Mouse (Mus musculus): ENCODE data around the gene Dync1h1. TPM values are rescaled to one million over a fixed set of nuclear protein-coding genes. Genes with fewer than 3 reads are reported as not detected.

Gene Dync1h1
- polyA plus RNA-seq (2015; fragmentation: Nextera tagmentation; extraction: Ambion mirVana): 32.5 and 36.1 TPM in 2 replicates

DNA sequence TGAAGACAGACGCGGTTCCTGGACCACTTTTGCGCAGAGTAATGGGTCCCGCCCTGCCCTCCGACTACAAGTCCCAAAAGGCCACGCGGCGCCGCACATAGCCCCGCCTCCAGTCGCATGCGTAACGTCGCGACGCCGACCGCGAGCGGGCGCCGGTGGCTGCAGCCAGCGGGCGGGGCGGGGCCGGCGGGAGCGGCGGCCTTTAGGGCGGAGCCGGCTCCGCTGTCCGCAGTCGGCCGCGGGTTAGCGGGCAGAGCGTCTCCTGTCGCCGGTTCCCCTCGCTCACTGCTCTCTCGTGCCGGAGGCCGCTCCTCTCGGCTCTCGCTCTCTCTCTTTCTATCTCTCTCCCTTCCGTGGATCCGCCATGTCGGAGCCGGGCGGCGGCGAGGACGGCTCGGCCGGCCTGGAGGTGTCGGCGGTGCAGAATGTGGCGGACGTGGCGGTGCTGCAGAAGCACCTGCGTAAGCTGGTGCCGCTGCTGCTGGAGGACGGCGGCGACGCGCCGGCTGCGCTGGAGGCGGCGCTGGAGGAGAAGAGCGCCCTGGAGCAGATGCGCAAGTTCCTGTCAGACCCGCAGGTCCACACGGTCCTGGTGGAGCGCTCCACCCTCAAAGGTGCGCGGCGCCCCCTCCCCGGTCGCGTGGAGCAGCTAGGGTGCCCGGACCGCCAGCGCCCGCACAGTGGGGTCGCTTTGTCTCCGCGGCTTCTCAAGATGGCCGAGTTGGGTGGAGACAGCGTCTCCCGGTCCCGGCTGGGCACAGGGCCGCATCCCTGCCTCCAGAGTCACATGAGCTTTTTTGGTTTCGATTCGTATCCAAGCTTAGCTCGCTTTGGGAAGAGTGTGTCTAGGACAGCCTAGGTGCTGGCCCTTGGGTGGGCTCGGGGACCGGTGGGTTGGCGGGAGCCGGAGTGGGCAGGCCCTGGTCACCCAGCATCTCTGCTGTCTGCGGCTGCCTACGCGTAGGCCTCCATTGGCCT, at the start of gene Dync1h1:
Gene Dync1h1 (plus strand): TSS at position 212 of the 978 bp plus-strand sequence.
- no peaks in the 10 kb centered on the region for H3K36me3 ChIP-seq (ENCODE audit: control insufficient read depth, insufficient read depth, low read length)
- no peaks in the 10 kb centered on the region for H3K9me3 ChIP-seq (ENCODE audit: control insufficient read depth, low read length)
- ATAC-seq: peak; percentile 94
- no peaks in the 10 kb centered on the region for H3K27me3 ChIP-seq (replicated peaks; ENCODE audit: control insufficient read depth, insufficient read depth, low read length)
- H3K9ac ChIP-seq (ENCODE audit: low read depth, low read length): peak within 1 kb of the TSS; percentile 97
- H3K4me2 ChIP-seq (ENCODE audit: low read depth, low read length): peak within 1 kb of the TSS; percentile 90
- peaks cover 19% of the 10 kb centered on the region for H3K4me1 ChIP-seq (ENCODE audit: control insufficient read depth, insufficient read depth, low read length)
- peak within 1 kb of the TSS; percentile 99 for H3K4me3 ChIP-seq (ENCODE audit: low read length)
- WGBS: under 1% methylated on average over 93 of the region's 105 CpGs
- H3K27ac ChIP-seq (ENCODE audit: low read length): peak within 1 kb of the TSS; percentile 98

DNA sequence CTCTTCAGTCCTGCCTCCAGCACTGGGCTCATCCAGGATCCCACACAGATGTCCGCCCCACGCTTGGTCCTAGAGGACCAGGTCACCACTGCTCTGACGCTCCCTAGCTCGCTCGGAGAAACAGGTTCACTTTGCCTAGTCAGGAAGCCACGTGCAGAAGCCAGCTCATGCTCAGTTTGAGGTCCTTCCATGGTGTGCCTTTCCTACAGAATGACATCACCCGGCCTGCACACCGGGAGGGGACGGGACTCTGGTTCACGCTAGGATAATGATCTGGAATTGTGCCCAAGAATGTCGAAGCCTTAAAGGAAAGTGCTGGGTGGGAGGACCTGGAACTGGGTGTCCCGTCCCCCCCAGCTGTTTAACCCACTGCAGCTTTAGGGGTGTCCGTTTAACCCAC, 49.1 kb upstream of the Dync1h1 start:
- Histone ChIP-seq H3K27me3 (replicated peaks; ENCODE audit: control insufficient read depth, insufficient read depth, low read length) (no peaks in the 10 kb centered on the region), H3K4me3 (ENCODE audit: low read length) (no peak overlapping the region), H3K4me2 (ENCODE audit: low read depth, low read length) (no peak overlapping the region), H3K9me3 (ENCODE audit: control insufficient read depth, low read length) (no peaks in the 10 kb centered on the region), H3K27ac (ENCODE audit: low read length) (no peak overlapping the region), H3K36me3 (ENCODE audit: control insufficient read depth, insufficient read depth, low read length) (peaks cover 14% of the 10 kb centered on the region), H3K4me1 (ENCODE audit: control insufficient read depth, insufficient read depth, low read length) (no peaks in the 10 kb centered on the region), H3K9ac (ENCODE audit: low read depth, low read length) (no peak overlapping the region)
- 81% methylated on average over 13 of the region's 13 CpGs for WGBS
- ATAC-seq: no peak

- Histone ChIP-seq H3K4me2 (ENCODE audit: low read depth, low read length) (no peak overlapping the region), H3K4me3 (ENCODE audit: low read length) (no peak overlapping the region), H3K9ac (ENCODE audit: low read depth, low read length) (no peak overlapping the region), H3K4me1 (ENCODE audit: control insufficient read depth, insufficient read depth, low read length) (no peaks in the 10 kb centered on the region), H3K27me3 (replicated peaks; ENCODE audit: control insufficient read depth, insufficient read depth, low read length) (no peaks in the 10 kb centered on the region), H3K9me3 (ENCODE audit: control insufficient read depth, low read length) (no peaks in the 10 kb centered on the region), H3K27ac (ENCODE audit: low read length) (no peak overlapping the region), H3K36me3 (ENCODE audit: control insufficient read depth, insufficient read depth, low read length) (peaks cover 18% of the 10 kb centered on the region)
- ATAC-seq: no peak
- whole genome bisulfite sequencing: 90% methylated on average over 5 of the region's 5 CpGs
Measured at GRCm38 (mm10) chr12:110553362-110553761, 47.9 kb upstream of the Dync1h1 start.

GRCm38 (mm10) chr12:110555536-110556240, 45.6 kb upstream of the Dync1h1 start:
- H3K9ac ChIP-seq (ENCODE audit: low read depth, low read length): no peak overlapping the region
- WGBS: 93% methylated on average over 21 of the region's 21 CpGs
- H3K27ac ChIP-seq (ENCODE audit: low read length): no peak overlapping the region
- H3K4me2 ChIP-seq (ENCODE audit: low read depth, low read length): no peak overlapping the region
- no peak for ATAC-seq
- peaks cover 25% of the 10 kb centered on the region for H3K36me3 ChIP-seq (ENCODE audit: control insufficient read depth, insufficient read depth, low read length)
- H3K27me3 ChIP-seq (replicated peaks; ENCODE audit: control insufficient read depth, insufficient read depth, low read length): no peaks in the 10 kb centered on the region
- H3K9me3 ChIP-seq (ENCODE audit: control insufficient read depth, low read length): no peaks in the 10 kb centered on the region
- H3K4me3 ChIP-seq (ENCODE audit: low read length): no peak overlapping the region
- no peaks in the 10 kb centered on the region for H3K4me1 ChIP-seq (ENCODE audit: control insufficient read depth, insufficient read depth, low read length)

DNA sequence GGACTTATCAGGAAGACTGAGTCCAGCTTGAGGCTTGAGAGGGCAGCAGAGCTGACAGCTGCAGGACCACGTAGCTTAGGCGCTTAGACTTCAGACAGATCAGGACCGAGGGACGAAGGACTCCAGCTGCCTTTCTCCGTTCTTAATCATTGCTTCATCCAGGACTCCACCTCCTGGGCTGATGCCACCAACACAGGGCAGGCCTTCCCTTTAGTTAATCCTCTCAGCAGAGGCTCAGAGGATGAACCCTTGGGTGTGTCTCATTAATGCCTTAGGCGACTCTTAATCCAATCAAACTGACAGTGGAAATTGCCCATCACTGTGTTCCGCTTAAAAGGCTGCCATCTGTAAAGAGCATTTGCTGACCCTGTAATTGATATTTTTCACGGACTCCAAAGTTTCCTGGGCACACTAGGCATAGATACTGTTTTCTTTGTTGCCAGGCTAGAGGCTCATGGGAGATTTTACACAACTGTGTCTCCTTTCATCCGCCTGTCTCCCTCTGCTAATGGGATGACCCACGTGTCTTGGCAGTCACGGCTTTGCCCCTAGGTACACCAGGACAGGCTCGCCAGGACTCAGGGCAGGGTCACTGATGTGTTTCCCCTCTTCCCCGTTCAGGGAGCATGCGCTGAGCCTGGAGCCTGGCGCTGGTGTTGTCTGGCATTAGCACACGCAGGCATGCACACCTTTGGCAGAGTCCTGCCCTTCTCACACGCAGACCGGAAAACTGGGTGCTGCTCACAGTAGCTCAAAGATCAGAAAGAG, 44.2 kb upstream of the Dync1h1 start:
- no peak for ATAC-seq
- Histone ChIP-seq H3K4me2 (ENCODE audit: low read depth, low read length) (no peak overlapping the region), H3K27me3 (replicated peaks; ENCODE audit: control insufficient read depth, insufficient read depth, low read length) (no peaks in the 10 kb centered on the region), H3K4me1 (ENCODE audit: control insufficient read depth, insufficient read depth, low read length) (no peaks in the 10 kb centered on the region), H3K9me3 (ENCODE audit: control insufficient read depth, low read length) (no peaks in the 10 kb centered on the region), H3K36me3 (ENCODE audit: control insufficient read depth, insufficient read depth, low read length) (peaks cover 25% of the 10 kb centered on the region), H3K27ac (ENCODE audit: low read length) (no peak overlapping the region), H3K9ac (ENCODE audit: low read depth, low read length) (no peak overlapping the region), H3K4me3 (ENCODE audit: low read length) (no peak overlapping the region)
- 87% methylated on average over 18 of the region's 18 CpGs for WGBS

GRCm38 (mm10) chr12:110558175-110558574, 43.1 kb upstream of the Dync1h1 start:
- Histone ChIP-seq H3K9me3 (ENCODE audit: control insufficient read depth, low read length) (no peaks in the 10 kb centered on the region), H3K4me1 (ENCODE audit: control insufficient read depth, insufficient read depth, low read length) (no peaks in the 10 kb centered on the region), H3K27ac (ENCODE audit: low read length) (no peak overlapping the region), H3K36me3 (ENCODE audit: control insufficient read depth, insufficient read depth, low read length) (peaks cover 20% of the 10 kb centered on the region), H3K27me3 (replicated peaks; ENCODE audit: control insufficient read depth, insufficient read depth, low read length) (no peaks in the 10 kb centered on the region), H3K4me3 (ENCODE audit: low read length) (no peak overlapping the region), H3K4me2 (ENCODE audit: low read depth, low read length) (no peak overlapping the region), H3K9ac (ENCODE audit: low read depth, low read length) (no peak overlapping the region)
- WGBS: 96% methylated on average over 7 of the region's 7 CpGs
- no peak for ATAC-seq

DNA sequence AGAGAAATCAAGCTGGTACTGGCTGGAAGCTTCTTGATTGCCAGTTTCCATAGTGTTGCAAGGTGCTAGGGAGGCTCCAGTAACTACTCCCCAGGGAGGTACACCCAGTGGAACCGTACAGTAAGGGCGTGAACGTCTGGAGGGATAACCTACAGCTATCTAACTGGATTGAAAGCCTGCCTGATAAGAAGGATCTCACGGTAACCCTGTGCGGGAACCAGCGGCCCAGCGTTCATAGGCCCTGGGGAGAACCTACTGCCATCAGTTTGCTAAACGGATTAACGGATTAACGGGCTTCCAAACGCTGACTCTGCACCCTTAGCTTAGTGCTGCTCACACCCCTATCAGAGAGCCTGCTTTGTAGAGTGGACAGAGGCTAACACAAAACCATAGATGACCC, 37.9 kb upstream of the Dync1h1 start:
- ATAC-seq: no peak

GRCm38 (mm10) chr12:110564848-110565247, 36.4 kb upstream of the Dync1h1 start:
- Histone ChIP-seq H3K27ac (ENCODE audit: low read length) (no peak overlapping the region), H3K4me2 (ENCODE audit: low read depth, low read length) (no peak overlapping the region), H3K9ac (ENCODE audit: low read depth, low read length) (no peak overlapping the region), H3K4me1 (ENCODE audit: control insufficient read depth, insufficient read depth, low read length) (no peaks in the 10 kb centered on the region), H3K36me3 (ENCODE audit: control insufficient read depth, insufficient read depth, low read length) (peaks cover 15% of the 10 kb centered on the region; the same call in 1 of the 2 replicates), H3K9me3 (ENCODE audit: control insufficient read depth, low read length) (no peaks in the 10 kb centered on the region), H3K27me3 (replicated peaks; ENCODE audit: control insufficient read depth, insufficient read depth, low read length) (no peaks in the 10 kb centered on the region), H3K4me3 (ENCODE audit: low read length) (no peak overlapping the region)
- 93% methylated on average over 11 of the region's 11 CpGs for WGBS
- ATAC-seq: no peak

More for the DNA sequence above, 37.9 kb upstream of the Dync1h1 start:
- H3K9me3 ChIP-seq (ENCODE audit: control insufficient read depth, low read length): no peaks in the 10 kb centered on the region
- H3K4me2 ChIP-seq (ENCODE audit: low read depth, low read length): no peak overlapping the region
- WGBS: 83% methylated on average over 11 of the region's 11 CpGs
- no peak overlapping the region for H3K4me3 ChIP-seq (ENCODE audit: low read length)
- no peak overlapping the region for H3K9ac ChIP-seq (ENCODE audit: low read depth, low read length)
- H3K36me3 ChIP-seq (ENCODE audit: control insufficient read depth, insufficient read depth, low read length): peaks cover 14% of the 10 kb centered on the region; the same call in 1 of the 2 replicates
- H3K4me1 ChIP-seq (ENCODE audit: control insufficient read depth, insufficient read depth, low read length): no peaks in the 10 kb centered on the region
- H3K27me3 ChIP-seq (replicated peaks; ENCODE audit: control insufficient read depth, insufficient read depth, low read length): no peaks in the 10 kb centered on the region
- H3K27ac ChIP-seq (ENCODE audit: low read length): no peak overlapping the region

- WGBS: 90% methylated on average over 9 of the region's 9 CpGs
- Histone ChIP-seq H3K36me3 (ENCODE audit: control insufficient read depth, insufficient read depth, low read length) (peaks cover 10% of the 10 kb centered on the region; the same call in 1 of the 2 replicates), H3K9ac (ENCODE audit: low read depth, low read length) (no peak overlapping the region), H3K4me1 (ENCODE audit: control insufficient read depth, insufficient read depth, low read length) (no peaks in the 10 kb centered on the region), H3K4me2 (ENCODE audit: low read depth, low read length) (no peak overlapping the region), H3K27ac (ENCODE audit: low read length) (no peak overlapping the region), H3K4me3 (ENCODE audit: low read length) (no peak overlapping the region), H3K27me3 (replicated peaks; ENCODE audit: control insufficient read depth, insufficient read depth, low read length) (no peaks in the 10 kb centered on the region), H3K9me3 (ENCODE audit: control insufficient read depth, low read length) (no peaks in the 10 kb centered on the region)
- ATAC-seq: no peak
Measured at GRCm38 (mm10) chr12:110566366-110566765, 34.9 kb upstream of the Dync1h1 start.
